Mouse (Mus musculus) neural tube, embryonic 13.5 days (tissue): ENCODE measurements around the gene Olfr1368. TPM values are rescaled to one million over a fixed set of nuclear protein-coding genes. Genes with fewer than 3 reads are reported as not detected.

Source experiments
- ATAC-seq: fragments of 200-750 bp; cut with Nextera tagmentation; 2 replicates; pipeline ENCODE4 v1.8.0; 2017; ENCODE audit warnings: low read depth, mild to moderate bottlenecking, moderate TSS enrichment, moderate library complexity
- H3K27ac ChIP-seq: fragments of 300-500 bp; sonication (generic); replicated peaks from 2 replicates; pipeline ENCODE4 v1.5.1; 2015; ENCODE audit warnings: moderate library complexity, mild to moderate bottlenecking, inconsistent platforms
- H3K27me3 ChIP-seq: fragments of 300-500 bp; sonication (generic); 2 replicates; pipeline ENCODE4 v1.6.1; 2015; ENCODE audit warnings: mild to moderate bottlenecking, inconsistent platforms
- H3K36me3 ChIP-seq: fragments of 300-500 bp; sonication (generic); 2 replicates; pipeline ENCODE4 v1.6.1; 2015; ENCODE audit warnings: mild to moderate bottlenecking, inconsistent platforms
- H3K4me1 ChIP-seq: fragments of 300-500 bp; sonication (generic); replicated peaks from 2 replicates; pipeline ENCODE4 v1.6.1; 2015; ENCODE audit warnings: inconsistent platforms
- H3K4me2 ChIP-seq: fragments of 300-500 bp; sonication (generic); 2 replicates; pipeline ENCODE4 v1.6.1; 2015; ENCODE audit warnings: inconsistent platforms, mild to moderate bottlenecking, moderate library complexity
- H3K4me3 ChIP-seq: fragments of 300-500 bp; sonication (generic); 2 replicates; pipeline ENCODE4 v1.5.1; 2015; ENCODE audit warnings: mild to moderate bottlenecking, inconsistent platforms
- H3K9ac ChIP-seq: fragments of 300-500 bp; sonication (generic); 2 replicates; pipeline ENCODE4 v1.6.1; 2015; ENCODE audit warnings: moderate library complexity, mild to moderate bottlenecking, inconsistent platforms
- H3K9me3 ChIP-seq: fragments of 300-500 bp; sonication (generic); 2 replicates; pipeline ENCODE4 v1.6.1; 2016; ENCODE audit warnings: inconsistent platforms
- WGBS: fragments of 180-500 bp; shearing (Covaris S2); methylation state at CpG from one replicate; pipeline ENCODE4 v1.1.7; 2015; 5-methylcytosine and 5-hydroxymethylcytosine counted together
- polyA plus RNA-seq: library from polyadenylated mRNA; unstranded; fragments of >200 nt; fragmentation: Nextera tagmentation; extraction: Ambion mirVana; gene quantifications from 2 replicates; pipeline ENCODE4 v1.2.1, GENCODE M21; 2015

Gene Olfr1368
- polyA plus RNA-seq, 1 experiment from 2014 or later = not detected

DNA sequence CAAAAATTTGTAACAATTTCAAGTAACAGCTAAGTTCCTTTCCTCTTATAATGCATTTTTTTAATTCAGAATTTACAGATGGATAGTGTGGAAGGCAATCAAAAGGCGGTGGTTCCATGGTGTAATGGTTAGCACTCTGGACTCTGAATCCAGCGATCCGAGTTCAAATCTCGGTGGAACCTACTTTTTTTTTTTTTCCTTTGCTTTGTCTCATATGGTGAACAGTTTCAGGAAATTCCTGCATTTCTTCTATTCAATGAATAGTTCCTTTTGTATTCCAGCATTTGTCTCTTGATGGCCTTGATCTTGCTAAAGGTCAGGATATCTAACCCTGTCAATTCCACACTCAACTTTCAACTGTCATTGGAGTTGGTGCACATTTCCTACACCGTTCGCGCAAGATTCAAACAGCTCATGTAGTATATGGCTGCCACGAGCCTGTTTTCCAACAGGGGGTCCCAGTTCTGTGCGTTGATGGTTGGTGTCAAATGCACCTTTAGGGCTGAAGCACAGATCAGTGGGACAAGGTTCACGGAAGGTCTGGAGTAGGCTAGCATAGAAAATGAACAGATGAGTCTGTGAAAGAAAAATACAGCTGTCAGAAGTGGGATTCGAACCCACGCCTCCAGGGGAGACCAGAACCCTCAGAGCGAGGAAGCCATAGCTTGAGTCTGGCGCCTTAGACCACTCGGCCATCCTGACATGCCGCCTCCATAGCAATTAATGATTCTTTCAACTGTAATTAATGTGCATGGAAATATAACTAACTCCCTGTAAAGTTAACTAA is 26.8 kb upstream of the Olfr1368 start:
- peak overlapping the region; percentile 49 for H3K4me3 ChIP-seq
- H3K27me3 ChIP-seq = no peaks in the 10 kb centered on the region
- no peaks in the 10 kb centered on the region for H3K36me3 ChIP-seq
- peak overlapping the region; percentile 61 for H3K4me2 ChIP-seq
- H3K9ac ChIP-seq = 0 out of 2 replicates have a peak overlapping the region, but pooled peaks have one; percentile 14
- peak; percentile 33 for ATAC-seq
- no peaks in the 10 kb centered on the region for H3K9me3 ChIP-seq
- H3K4me1 ChIP-seq = peaks cover 32% of the 10 kb centered on the region
- WGBS = 1% methylated on average over 16 of the region's 16 CpGs
- H3K27ac ChIP-seq = 0 out of 2 replicates have a peak overlapping the region, but pooled peaks have one; percentile 24

GRCm38 (mm10) chr13:21171600-21172150 is 26.0 kb upstream of the Olfr1368 start:
- 0 out of 2 replicates have a peak overlapping the region, but pooled peaks have one; percentile 38 for H3K9ac ChIP-seq
- no peak for ATAC-seq
- no peaks in the 10 kb centered on the region for H3K27me3 ChIP-seq
- no peaks in the 10 kb centered on the region for H3K36me3 ChIP-seq
- WGBS = 0% methylated on average over 12 of the region's 12 CpGs
- H3K27ac ChIP-seq = no peak overlapping the region
- H3K4me3 ChIP-seq = peak overlapping the region; percentile 49
- peak overlapping the region; percentile 61 for H3K4me2 ChIP-seq
- H3K9me3 ChIP-seq = no peaks in the 10 kb centered on the region
- peaks cover 32% of the 10 kb centered on the region for H3K4me1 ChIP-seq

DNA sequence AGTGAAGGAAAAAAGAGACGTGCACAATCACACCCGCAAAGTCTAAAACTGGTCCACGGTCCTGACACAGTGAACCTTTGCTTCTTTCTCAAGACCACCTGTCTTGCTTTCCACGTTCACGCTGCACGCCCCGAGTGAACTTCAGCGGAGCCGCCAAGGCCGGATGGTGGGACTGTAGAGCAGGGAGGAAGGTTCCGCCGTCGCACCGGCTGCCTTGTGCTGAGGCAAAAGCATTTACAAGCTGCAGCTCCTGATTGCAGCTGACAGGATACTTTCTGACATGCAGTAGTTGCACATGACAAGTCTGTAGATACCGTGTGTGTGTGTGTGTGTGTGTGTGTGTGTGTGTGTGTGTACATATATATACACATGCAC is 25.5 kb upstream of the Olfr1368 start:
- Histone ChIP-seq H3K9me3 (no peaks in the 10 kb centered on the region), H3K4me3 (peak overlapping the region; percentile 49), H3K4me2 (peak overlapping the region; percentile 61), H3K27ac (0 out of 2 replicates have a peak overlapping the region, but pooled peaks have one; percentile 9), H3K9ac (peak overlapping the region; percentile 55), H3K4me1 (peaks cover 32% of the 10 kb centered on the region), H3K36me3 (no peaks in the 10 kb centered on the region), H3K27me3 (no peaks in the 10 kb centered on the region)
- ATAC-seq = no peak
- WGBS = 4% methylated on average over 15 of the region's 15 CpGs

DNA sequence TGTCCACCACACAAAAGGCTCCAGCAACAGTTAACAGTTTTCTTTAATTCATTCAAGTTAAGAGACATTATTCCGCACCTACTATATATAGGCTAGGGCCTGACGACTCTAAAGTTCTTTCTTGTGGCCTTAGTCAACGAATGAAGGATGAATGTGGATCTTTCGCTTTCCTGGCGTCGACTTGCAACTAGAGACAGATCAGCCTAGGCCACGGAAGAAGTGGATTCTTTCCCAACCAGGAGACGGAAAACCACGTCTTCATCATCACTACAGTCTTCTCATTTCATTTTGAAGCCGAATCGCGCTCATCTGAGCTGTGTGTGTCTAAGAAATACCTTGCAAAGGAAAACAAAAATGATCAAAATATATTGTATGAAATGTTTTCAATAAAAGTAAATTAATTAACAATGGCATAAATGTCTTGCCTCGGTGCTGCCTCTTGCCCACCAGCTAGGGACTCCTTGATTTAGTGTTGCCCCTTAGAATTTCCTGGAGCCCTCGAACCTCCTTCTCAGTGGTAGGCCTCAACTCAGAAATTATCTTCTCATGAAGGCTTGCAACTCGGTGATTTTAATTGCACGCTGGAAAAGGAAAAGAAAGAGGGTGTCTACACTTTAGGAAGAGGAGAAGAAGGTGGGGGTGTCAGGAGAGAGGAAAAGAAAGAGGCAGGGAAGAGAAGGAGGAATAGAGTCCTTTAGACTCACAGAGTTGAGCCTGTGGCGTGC is 24.9 kb upstream of the Olfr1368 start:
- Histone ChIP-seq H3K27me3 (no peaks in the 10 kb centered on the region), H3K9ac (peak overlapping the region; percentile 55), H3K4me2 (peak overlapping the region; percentile 73), H3K36me3 (no peaks in the 10 kb centered on the region), H3K4me1 (peaks cover 32% of the 10 kb centered on the region), H3K9me3 (no peaks in the 10 kb centered on the region), H3K4me3 (peak overlapping the region; percentile 56), H3K27ac (no peak overlapping the region)
- no peak for ATAC-seq
- WGBS = 33% methylated on average over 17 of the region's 17 CpGs

GRCm38 (mm10) chr13:21169657-21170430 is 24.2 kb upstream of the Olfr1368 start:
- Histone ChIP-seq H3K9me3 (no peaks in the 10 kb centered on the region), H3K9ac (no peak overlapping the region), H3K27ac (no peak overlapping the region), H3K4me3 (peak overlapping the region; percentile 56), H3K27me3 (no peaks in the 10 kb centered on the region), H3K36me3 (no peaks in the 10 kb centered on the region), H3K4me2 (peak overlapping the region; percentile 73), H3K4me1 (peaks cover 32% of the 10 kb centered on the region)
- WGBS = under 1% methylated on average over 39 of the region's 39 CpGs
- ATAC-seq = peak; percentile 78

- ATAC-seq = no peak
- Histone ChIP-seq H3K4me1 (peaks cover 32% of the 10 kb centered on the region), H3K9me3 (no peaks in the 10 kb centered on the region), H3K27ac (no peak overlapping the region), H3K27me3 (no peaks in the 10 kb centered on the region), H3K4me2 (peak overlapping the region; percentile 73), H3K9ac (peak overlapping the region; percentile 58), H3K36me3 (no peaks in the 10 kb centered on the region), H3K4me3 (peak overlapping the region; percentile 56)
- 4% methylated on average over 14 of the region's 14 CpGs for WGBS
These were observed 23.5 kb upstream of the Olfr1368 start for GRCm38 (mm10) chr13:21169121-21169656.

GRCm38 (mm10) chr13:21168371-21169011 is 22.8 kb upstream of the Olfr1368 start:
- peak overlapping the region; percentile 58 for H3K9ac ChIP-seq
- no peaks in the 10 kb centered on the region for H3K27me3 ChIP-seq
- H3K4me3 ChIP-seq = peak overlapping the region; percentile 56
- H3K27ac ChIP-seq = no peak overlapping the region
- H3K9me3 ChIP-seq = no peaks in the 10 kb centered on the region
- H3K4me2 ChIP-seq = peak overlapping the region; percentile 73
- H3K4me1 ChIP-seq = peaks cover 32% of the 10 kb centered on the region
- WGBS = under 1% methylated on average over 16 of the region's 16 CpGs
- no peak for ATAC-seq
- no peaks in the 10 kb centered on the region for H3K36me3 ChIP-seq

DNA sequence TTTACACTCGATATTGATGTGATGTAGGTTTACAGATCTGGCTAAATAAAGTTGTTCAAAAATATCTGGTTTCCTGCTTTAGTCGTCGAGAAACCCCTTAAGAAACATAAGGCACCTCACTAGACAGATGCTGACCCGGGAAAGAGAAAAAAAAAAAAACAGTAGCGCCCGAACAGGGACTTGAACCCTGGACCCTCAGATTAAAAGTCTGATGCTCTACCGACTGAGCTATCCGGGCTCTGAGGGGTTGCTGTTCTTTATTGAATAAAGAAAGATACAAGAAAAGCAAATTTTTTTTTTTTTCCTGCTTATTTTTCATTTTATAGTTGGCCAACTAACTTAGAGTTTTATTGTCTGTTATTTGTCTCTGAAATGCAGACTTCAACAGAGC is 22.2 kb upstream of the Olfr1368 start:
- peak; percentile 44; the same call in 1 of the 2 replicates for ATAC-seq
- H3K4me3 ChIP-seq = peak overlapping the region; percentile 56
- peak overlapping the region; percentile 73 for H3K4me2 ChIP-seq
- no peak overlapping the region for H3K9ac ChIP-seq
- H3K27ac ChIP-seq = no peak overlapping the region
- 2% methylated on average over 8 of the region's 8 CpGs for WGBS
- no peaks in the 10 kb centered on the region for H3K36me3 ChIP-seq
- H3K9me3 ChIP-seq = no peaks in the 10 kb centered on the region
- peaks cover 27% of the 10 kb centered on the region for H3K4me1 ChIP-seq
- H3K27me3 ChIP-seq = no peaks in the 10 kb centered on the region

- no peak overlapping the region; the same call in 1 of the 2 replicates for H3K27ac ChIP-seq
- peak; percentile 60 for ATAC-seq
- no peaks in the 10 kb centered on the region for H3K27me3 ChIP-seq
- WGBS = under 1% methylated on average over 27 of the region's 27 CpGs
- H3K9me3 ChIP-seq = no peaks in the 10 kb centered on the region
- peak overlapping the region; percentile 73 for H3K4me2 ChIP-seq
- H3K4me3 ChIP-seq = peak overlapping the region; percentile 56
- H3K9ac ChIP-seq = peak overlapping the region; percentile 62
- H3K4me1 ChIP-seq = peaks cover 21% of the 10 kb centered on the region
- no peaks in the 10 kb centered on the region for H3K36me3 ChIP-seq
These were observed 21.6 kb upstream of the Olfr1368 start for GRCm38 (mm10) chr13:21166936-21167909.

DNA sequence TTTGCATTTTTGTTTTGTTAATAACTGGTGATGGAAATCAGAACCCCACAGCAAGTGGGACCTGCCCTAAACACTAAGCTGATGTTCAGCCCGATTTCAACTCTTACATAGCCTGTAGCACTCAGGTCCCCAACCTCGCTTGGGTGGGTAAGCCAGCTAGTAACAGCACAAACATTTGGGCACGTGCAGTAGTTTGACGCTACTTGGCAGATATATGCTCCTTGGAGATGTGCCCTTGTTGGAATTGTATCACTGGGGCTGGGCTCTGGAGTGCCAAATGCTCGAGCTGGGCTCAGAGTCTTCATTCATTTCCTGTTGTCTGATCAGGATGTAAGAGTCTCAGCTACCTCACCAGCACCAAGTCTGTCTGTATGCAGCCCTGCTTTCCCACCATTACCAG is 16.9 kb upstream of the Olfr1368 start:
- ATAC-seq = no peak
- Histone ChIP-seq H3K4me1 (peaks cover 19% of the 10 kb centered on the region), H3K9me3 (no peaks in the 10 kb centered on the region), H3K4me2 (no peak overlapping the region), H3K27me3 (0 out of 2 replicates have a peak, but pooled peaks cover 1% of the 10 kb centered on the region), H3K9ac (no peak overlapping the region), H3K4me3 (no peak overlapping the region), H3K36me3 (no peaks in the 10 kb centered on the region), H3K27ac (no peak overlapping the region)
- 47% methylated on average over 5 of the region's 5 CpGs for WGBS
